Mouse (Mus musculus): ENCODE measurements around the gene Gm20916. TPM values are rescaled to one million over a fixed set of nuclear protein-coding genes. Genes with fewer than 3 reads are reported as not detected.
"Not testable (repeated sequence)": the region's sequence is repeated elsewhere in the genome, so short reads cannot be mapped to it uniquely, and the experiment has no call there.

The Gm20916 gene
- polyA plus RNA-seq (2012; rRNA removed): not detected in 2 replicates

- DNase-seq; H3K27ac ChIP-seq (ENCODE audit: insufficient read depth, low read depth, low read length); H3K36me3 ChIP-seq (ENCODE audit: control insufficient read depth, insufficient read depth, low read length); H3K27me3 ChIP-seq (replicated peaks; ENCODE audit: control insufficient read depth, insufficient read depth, low read length); H3K4me3 ChIP-seq (ENCODE audit: insufficient read depth, low read depth, low read length); H3K4me1 ChIP-seq (ENCODE audit: control insufficient read depth, insufficient read depth, low read length): not testable (repeated sequence)
- no CpG with 5 or more reads among the region's 6 CpGs for WGBS
Observed at GRCm38 (mm10) chrY:79319265-79319664, at the start of gene Gm20916. Gene Gm20916 (plus strand): TSS chrY:79319565.

Other genes with a start within 250 kb of the Gm20916 start
- gene Gm20917, start 168.4 kb upstream of the Gm20916 start, polyA plus RNA-seq (2012; rRNA removed): not detected in 2 replicates

Measured in kidney, adult 2 months (tissue).